Mouse (Mus musculus) left cerebral cortex, postnatal 25 days (tissue): ENCODE measurements around the gene Vps9d1. TPM values are rescaled to one million over a fixed set of nuclear protein-coding genes. Genes with fewer than 3 reads are reported as not detected.
A peak's percentile ranks its signal among the peaks of the same experiment; 100 is the strongest.
"Not testable (repeated sequence)": the region's sequence is repeated elsewhere in the genome, so short reads cannot be mapped to it uniquely, and the experiment has no call there.

ENCODE experiments used
- DNase-seq, 2 experiments: peaks; one replicate each; pipeline ENCODE4 v3.0.0; 2022; ENCODE audit warnings: low spot score in 2 of 2, mixed read lengths in 1 of 2
- intact Hi-C: fragments of 180-260 bp; cut with DNase I; formaldehyde crosslinking; loops from one replicate; pipeline ENCODE4 v1.15.1; 2025
- total RNA-seq, 2 experiments: library from RNA; stranded (reverse); gene quantifications; 2 replicates each; pipeline ENCODE4 v1.2.3; 2021

The Vps9d1 gene
- total RNA-seq = 10 to 100 TPM; 55.2 to 61.5 TPM

- intact Hi-C loops = loop anchor here (5.0 kb wide), 1 partner anchor 118 kb away; the partner anchor contains the start of gene Tcf25
- peak; percentile 79 to 85 for DNase-seq
Measured at GRCm38 (mm10) chr8:123254099-123254885, at the start of gene Vps9d1, which contains the start of gene Zfp276. TSS of gene Vps9d1 (minus strand) at chr8:123254348. TSS of gene Zfp276 (plus strand) at chr8:123254195.

- DNase-seq = no peak
- intact Hi-C loops = no loop called here
Measured at GRCm38 (mm10) chr8:123298301-123298700, 44.2 kb upstream of the Vps9d1 start.

- intact Hi-C loops = no loop called here
- no peak for DNase-seq
Measured at GRCm38 (mm10) chr8:123292785-123293184, 38.6 kb upstream of the Vps9d1 start.

- intact Hi-C loops = no loop called here
- no peak for DNase-seq
Measured at GRCm38 (mm10) chr8:123292281-123292680, 38.1 kb upstream of the Vps9d1 start.

GRCm38 (mm10) chr8:123291716-123292115 is 37.6 kb upstream of the Vps9d1 start:
- intact Hi-C loops = no loop called here
- DNase-seq = no peak

- DNase-seq = no peak
- intact Hi-C loops = no loop called here
Measured at GRCm38 (mm10) chr8:123290679-123291078, 36.5 kb upstream of the Vps9d1 start.

- intact Hi-C loops = no loop called here
- peak; percentile 18 to 26 for DNase-seq
Measured at GRCm38 (mm10) chr8:123290166-123290565, 36.0 kb upstream of the Vps9d1 start.

GRCm38 (mm10) chr8:123287362-123287761 is 33.2 kb upstream of the Vps9d1 start:
- no peak for DNase-seq
- intact Hi-C loops = no loop called here

- DNase-seq = no peak
- intact Hi-C loops = no loop called here
Measured at GRCm38 (mm10) chr8:123284493-123284892, 30.3 kb upstream of the Vps9d1 start.

GRCm38 (mm10) chr8:123283991-123284390 is 29.8 kb upstream of the Vps9d1 start:
- intact Hi-C loops = no loop called here
- no peak for DNase-seq

GRCm38 (mm10) chr8:123282994-123283393 is 28.8 kb upstream of the Vps9d1 start:
- DNase-seq, intact Hi-C loops: not testable (repeated sequence)

- intact Hi-C loops = no loop called here
- DNase-seq = no peak
Measured at GRCm38 (mm10) chr8:123280302-123281094, 26.4 kb upstream of the Vps9d1 start.

- intact Hi-C loops = no loop called here
Measured at GRCm38 (mm10) chr8:123279828-123280227, 25.7 kb upstream of the Vps9d1 start.

GRCm38 (mm10) chr8:123278445-123278844 is 24.3 kb upstream of the Vps9d1 start:
- DNase-seq = no peak
- intact Hi-C loops = no loop called here

More at GRCm38 (mm10) chr8:123279828-123280227, 25.7 kb upstream of the Vps9d1 start:
- DNase-seq = no peak

- DNase-seq = no peak
- intact Hi-C loops = no loop called here
Measured at GRCm38 (mm10) chr8:123275096-123275495, 20.9 kb upstream of the Vps9d1 start.

GRCm38 (mm10) chr8:123274447-123274846 is 20.3 kb upstream of the Vps9d1 start:
- no peak for DNase-seq
- intact Hi-C loops = no loop called here

GRCm38 (mm10) chr8:123271901-123272300 is 17.8 kb upstream of the Vps9d1 start:
- DNase-seq = no peak
- intact Hi-C loops = no loop called here

GRCm38 (mm10) chr8:123271147-123271546 is 17.0 kb upstream of the Vps9d1 start:
- intact Hi-C loops = no loop called here
- DNase-seq = no peak

- intact Hi-C loops = no loop called here
- DNase-seq = no peak
Measured at GRCm38 (mm10) chr8:123267926-123268656, 13.9 kb upstream of the Vps9d1 start.

- DNase-seq, intact Hi-C loops: not testable (repeated sequence)
Measured at GRCm38 (mm10) chr8:123257593-123257992, 3.4 kb upstream of the Vps9d1 start.
